Mouse (Mus musculus) brain, adult 2 months (tissue): ENCODE measurements around the gene Arid5b.

ENCODE experiments used
- DNase-seq: peaks from one replicate; pipeline ENCODE4 v3.0.0; 2011; ENCODE audit warnings: low read depth, low spot score

The Arid5b gene

GRCm38 (mm10) chr10:68238182-68238581 lies 40.4 kb downstream of the Arid5b start:
- no peak for DNase-seq

- no peak for DNase-seq
These were observed 41.5 kb downstream of the Arid5b start for GRCm38 (mm10) chr10:68236956-68237455.

GRCm38 (mm10) chr10:68231385-68232182 lies 47.0 kb downstream of the Arid5b start:
- no peak for DNase-seq

GRCm38 (mm10) chr10:68230653-68231384 lies 47.7 kb downstream of the Arid5b start:
- no peak for DNase-seq

GRCm38 (mm10) chr10:68229640-68230565 lies 48.6 kb downstream of the Arid5b start:
- no peak for DNase-seq

GRCm38 (mm10) chr10:68222676-68223075 lies 55.9 kb downstream of the Arid5b start:
- no peak for DNase-seq

GRCm38 (mm10) chr10:68222012-68222411 lies 56.5 kb downstream of the Arid5b start:
- DNase-seq, result peak; percentile 24

GRCm38 (mm10) chr10:68219327-68219726 lies 59.2 kb downstream of the Arid5b start:
- peak; percentile 48 for DNase-seq

- no peak for DNase-seq
These were observed 59.9 kb downstream of the Arid5b start for GRCm38 (mm10) chr10:68218678-68219077.

- no peak for DNase-seq
These were observed 63.6 kb downstream of the Arid5b start for GRCm38 (mm10) chr10:68214809-68215468.

- no peak for DNase-seq
These were observed 66.3 kb downstream of the Arid5b start for GRCm38 (mm10) chr10:68212061-68212915.

GRCm38 (mm10) chr10:68211514-68211913 lies 67.0 kb downstream of the Arid5b start:
- DNase-seq, result no peak

GRCm38 (mm10) chr10:68210025-68210642 lies 68.4 kb downstream of the Arid5b start:
- no peak for DNase-seq

GRCm38 (mm10) chr10:68208670-68209065 lies 69.9 kb downstream of the Arid5b start:
- no peak for DNase-seq

GRCm38 (mm10) chr10:68207803-68208669 lies 70.5 kb downstream of the Arid5b start:
- peak; percentile 53 for DNase-seq

GRCm38 (mm10) chr10:68204391-68204790 lies 74.1 kb downstream of the Arid5b start:
- no peak for DNase-seq

GRCm38 (mm10) chr10:68203860-68204259 lies 74.7 kb downstream of the Arid5b start:
- peak; percentile 35 for DNase-seq

GRCm38 (mm10) chr10:68203322-68203721 lies 75.2 kb downstream of the Arid5b start:
- peak; percentile 23 for DNase-seq

- DNase-seq, result no peak
These were observed 79.1 kb downstream of the Arid5b start for GRCm38 (mm10) chr10:68199440-68199839.
